Mouse (Mus musculus): ENCODE data around the gene Xpo5.
A peak's percentile ranks its signal among the peaks of the same experiment; 100 is the strongest.

Gene Xpo5

DNA sequence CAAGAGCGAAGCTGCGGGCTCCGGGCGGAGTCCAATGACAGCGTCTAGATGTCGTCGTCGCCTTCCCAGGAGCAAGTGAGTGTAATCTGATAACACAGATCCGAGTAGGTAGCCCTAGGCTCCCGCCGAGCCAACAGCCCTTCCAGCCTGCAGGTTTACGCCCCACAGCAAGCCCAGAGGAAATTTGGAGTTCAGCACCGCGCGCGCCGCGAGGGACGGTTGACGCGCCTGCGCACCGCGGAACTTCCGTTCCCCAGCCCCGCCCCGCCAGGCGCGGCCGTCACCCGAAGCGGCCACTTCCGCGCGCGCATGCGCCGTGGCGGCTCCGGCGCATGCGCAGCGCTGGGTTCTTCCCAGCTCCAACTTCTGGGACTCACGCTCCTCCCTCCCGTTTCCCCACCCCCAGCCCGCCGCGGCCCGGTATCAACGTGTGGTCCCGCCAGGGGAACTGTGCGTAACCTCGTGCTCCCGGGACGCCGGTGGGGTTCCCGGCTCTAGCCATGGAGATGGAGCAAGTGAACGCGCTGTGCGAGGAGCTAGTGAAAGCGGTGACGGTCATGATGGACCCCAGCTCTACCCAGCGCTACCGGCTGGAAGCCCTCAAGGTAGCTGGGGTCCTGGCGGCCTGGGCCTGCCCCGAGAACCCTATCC is at the start of gene Xpo5, which contains the start of gene Polh:
Xpo5 (plus strand) TSS at position 362 of the 651 bp plus-strand sequence.
Polh (minus strand) TSS at position 225 of the 651 bp plus-strand sequence.
- peak; percentile 92 for DNase-seq (ENCODE audit: low spot score)

DNA sequence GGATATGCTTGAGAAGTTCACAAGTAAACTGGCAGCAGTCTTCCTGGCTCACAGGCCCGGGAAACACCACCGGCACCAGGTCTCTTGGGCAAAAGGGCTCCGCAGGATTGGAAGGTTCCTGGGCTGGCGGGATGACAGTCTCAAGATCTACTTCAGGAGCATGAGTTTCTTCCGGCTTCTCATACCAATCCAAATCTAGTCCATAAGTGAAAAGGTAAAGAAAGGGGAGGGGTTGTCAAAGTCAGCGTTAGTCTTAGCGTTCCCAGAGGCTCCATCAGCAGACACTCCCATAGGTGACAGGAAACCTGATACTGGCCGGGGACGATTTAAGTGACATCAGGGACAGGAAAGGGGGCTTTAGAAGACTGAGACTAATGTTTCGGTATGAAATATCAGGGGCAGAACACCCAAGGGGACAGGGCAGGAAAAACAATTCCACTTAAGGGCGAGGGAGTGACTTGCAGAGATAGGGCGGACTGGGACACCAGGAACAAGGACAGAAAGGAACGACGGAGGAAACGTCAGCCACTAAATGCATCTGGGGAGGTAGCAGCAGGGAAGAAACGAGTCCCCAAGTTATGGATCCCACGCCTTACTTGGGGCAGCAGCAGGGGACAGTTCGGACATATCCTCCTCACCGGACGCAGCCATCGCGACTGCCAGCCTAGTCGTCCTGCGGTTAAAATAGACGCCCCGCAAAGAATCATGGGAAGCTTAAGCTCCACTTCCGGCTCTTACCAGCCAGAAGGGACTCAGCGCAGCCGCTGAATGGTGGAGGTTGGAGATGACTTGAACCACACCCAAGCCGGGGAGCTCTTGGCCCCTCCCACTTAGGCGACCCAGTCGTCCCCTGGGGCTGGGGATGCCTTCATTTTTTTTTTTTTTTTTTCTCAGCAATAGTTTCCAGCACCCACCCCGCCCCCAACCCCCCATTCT is 49.5 kb upstream of the Xpo5 start, which contains the start of gene Mad2l1bp:
Mad2l1bp (minus strand) TSS at position 707 of the 936 bp plus-strand sequence.
- DNase-seq (ENCODE audit: low spot score): peak; percentile 84

DNA sequence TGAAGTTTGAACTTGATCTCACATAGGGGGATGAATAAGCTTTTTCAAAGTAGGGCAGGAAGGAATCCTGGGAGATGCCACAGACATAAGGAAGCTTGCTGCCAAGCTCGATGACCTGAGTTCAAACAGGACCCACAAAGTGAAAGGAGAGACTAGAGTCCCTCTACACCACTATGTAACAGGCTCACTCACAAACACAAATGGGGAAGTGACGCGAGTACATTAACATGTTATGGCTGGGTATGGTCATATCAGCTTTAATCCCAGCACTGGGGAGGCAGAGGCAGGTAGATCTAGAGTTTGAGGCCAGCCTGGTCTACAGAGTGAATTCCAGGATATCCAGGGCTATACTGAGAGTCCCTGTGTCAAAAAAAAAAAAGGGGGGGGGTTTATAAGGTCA is 48.2 kb upstream of the Xpo5 start:
- no peak for DNase-seq (ENCODE audit: low spot score)

DNA sequence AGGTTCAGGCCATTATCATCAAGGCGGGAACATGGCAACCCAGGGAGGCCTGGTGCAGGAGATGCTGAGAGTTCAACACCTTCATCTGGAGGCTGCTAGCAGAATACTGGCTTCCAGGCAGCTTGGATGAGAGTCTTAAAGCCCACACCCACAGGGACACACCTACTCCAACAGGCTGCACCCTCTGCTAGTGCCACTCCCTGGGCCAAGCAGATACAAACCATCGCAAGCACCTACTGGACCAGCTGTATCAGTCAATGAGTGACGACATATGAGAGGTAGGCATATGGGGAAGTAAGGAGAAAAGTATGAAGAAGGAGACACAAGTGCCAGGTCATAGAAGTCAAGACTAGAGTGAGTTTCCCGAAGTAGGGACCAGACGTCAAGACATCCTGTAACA is 45.9 kb upstream of the Xpo5 start:
- DNase-seq (ENCODE audit: low spot score): no peak

DNA sequence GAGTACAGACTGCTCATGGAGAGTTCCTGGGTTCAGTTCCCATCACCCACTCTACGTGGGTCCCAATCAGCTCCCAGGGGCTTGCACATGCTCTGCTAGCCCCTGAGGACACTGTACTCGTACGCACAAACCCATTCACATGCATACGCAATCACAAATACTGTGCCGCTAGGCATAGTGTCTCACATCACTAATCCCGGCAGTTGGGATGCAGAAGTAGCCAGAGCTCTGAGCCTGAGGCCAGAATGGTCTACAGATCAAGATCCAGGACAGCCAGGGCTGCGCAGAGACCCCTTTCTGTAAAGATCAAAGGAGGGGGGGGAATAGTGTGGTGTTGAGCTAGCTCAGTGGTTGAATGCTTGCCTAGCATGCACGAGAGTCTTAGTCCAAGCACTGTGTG is 45.5 kb upstream of the Xpo5 start:
- DNase-seq (ENCODE audit: low spot score): no peak

DNA sequence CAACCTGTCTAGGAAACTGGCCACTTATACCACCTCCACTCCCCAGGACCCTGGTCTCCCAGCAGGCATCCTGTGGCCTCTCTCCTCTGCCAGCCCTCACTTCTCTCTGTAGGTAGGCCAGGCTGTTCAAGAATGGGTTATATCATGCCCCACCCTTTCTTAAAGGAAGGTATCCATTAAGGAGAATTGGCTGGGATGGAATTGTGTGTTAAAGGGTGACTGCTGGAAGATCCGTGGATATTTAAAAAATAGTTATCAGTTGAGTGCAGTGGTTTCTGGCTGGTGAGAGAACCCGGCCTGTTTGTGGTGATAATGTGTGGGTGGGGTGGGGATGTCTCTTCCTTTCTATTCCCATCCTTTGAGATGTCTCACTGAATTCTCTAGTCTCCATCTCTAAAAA is 43.3 kb upstream of the Xpo5 start:
- no peak for DNase-seq (ENCODE audit: low spot score)

DNA sequence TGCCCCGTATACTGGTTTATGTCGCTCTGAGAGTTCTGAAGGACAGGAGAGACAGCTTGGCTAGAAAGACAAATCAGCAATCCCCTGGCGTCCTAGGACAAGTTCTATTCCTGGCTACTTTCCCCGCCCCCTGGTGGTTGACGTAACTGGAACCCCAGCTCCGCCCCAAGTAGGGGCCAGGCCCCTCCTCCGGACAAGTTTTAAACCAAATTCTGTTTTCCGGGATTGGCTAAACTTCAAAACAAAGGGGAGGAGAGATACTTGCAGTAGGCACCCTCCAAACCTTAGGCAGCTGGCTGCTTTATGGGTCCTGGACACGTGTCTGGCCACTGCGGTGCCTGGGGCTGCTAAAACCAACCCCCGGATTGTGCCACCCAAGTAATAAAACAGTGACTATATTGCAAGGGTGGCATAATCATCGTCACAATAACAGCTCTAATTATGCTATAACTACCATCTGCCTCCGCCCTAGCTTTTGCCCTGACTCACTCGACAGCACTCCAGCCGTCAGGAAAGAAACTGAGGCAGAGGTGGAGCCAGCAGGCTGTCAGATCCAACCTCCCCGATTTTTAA is 42.4 kb upstream of the Xpo5 start:
- peak; percentile 84 for DNase-seq (ENCODE audit: low spot score)

DNA sequence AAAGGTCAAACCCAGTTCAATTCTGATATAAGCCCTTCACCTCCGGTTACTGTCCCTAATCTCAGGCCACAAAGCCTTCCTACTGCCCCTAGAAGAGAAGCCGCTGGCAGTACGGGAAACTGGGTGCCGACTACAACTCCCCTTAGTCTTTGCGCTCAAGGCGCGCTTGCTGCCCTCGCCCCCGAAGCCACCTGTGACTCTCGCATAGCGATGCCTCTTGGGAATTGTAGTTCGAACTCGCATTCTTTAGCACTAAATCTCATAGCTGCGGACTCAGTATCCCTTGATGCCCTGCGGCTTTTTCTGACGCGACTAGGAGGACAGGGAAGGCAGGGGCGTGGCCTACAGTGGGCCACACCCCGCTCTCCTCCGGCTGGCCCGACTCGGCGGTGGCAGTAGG is 41.9 kb upstream of the Xpo5 start, which contains the start of gene Gtpbp2:
Gtpbp2 (plus strand) TSS at position 347 of the 400 bp plus-strand sequence.
- DNase-seq (ENCODE audit: low spot score): peak; percentile 98

DNA sequence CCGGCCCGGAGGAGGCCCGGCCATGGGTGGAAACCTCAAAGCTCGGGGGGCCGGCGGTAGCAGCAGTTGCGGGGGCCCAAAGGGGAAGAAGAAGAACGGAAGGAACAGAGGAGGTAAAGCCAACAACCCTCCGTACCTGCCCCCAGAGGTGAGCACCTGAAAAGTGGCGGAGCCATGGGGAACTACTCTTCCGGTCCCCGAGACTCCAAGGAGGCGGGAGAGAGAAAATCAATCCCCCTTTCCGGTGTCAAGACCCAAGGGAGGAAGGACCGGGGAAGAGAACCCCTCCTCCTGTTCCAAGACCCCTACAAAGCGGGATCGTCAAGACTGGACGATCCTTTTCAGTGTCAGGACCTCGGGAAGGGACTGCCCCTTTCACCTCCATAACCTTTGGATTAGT is 41.4 kb upstream of the Xpo5 start:
- no peak for DNase-seq (ENCODE audit: low spot score)

DNA sequence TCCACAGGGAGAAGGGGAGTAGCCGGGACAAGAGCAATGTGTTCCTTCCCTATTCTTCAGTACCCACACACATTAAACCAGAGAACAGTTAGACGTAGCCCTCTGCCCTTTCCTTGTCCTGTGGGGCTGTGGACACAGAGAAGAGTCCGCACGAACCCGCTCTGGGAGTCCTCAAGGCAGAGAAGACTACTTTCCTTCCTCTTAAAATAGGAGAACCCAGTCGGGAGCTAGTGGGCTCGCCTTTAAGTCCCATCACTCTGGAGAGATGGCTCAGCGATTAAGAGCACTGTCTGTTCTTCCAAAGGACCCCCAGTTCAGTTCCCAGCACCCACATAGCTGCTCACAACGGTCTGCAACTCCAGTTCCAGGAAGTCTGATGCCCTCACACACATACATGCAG is 40.9 kb upstream of the Xpo5 start:
- no peak for DNase-seq (ENCODE audit: low spot score)

DNA sequence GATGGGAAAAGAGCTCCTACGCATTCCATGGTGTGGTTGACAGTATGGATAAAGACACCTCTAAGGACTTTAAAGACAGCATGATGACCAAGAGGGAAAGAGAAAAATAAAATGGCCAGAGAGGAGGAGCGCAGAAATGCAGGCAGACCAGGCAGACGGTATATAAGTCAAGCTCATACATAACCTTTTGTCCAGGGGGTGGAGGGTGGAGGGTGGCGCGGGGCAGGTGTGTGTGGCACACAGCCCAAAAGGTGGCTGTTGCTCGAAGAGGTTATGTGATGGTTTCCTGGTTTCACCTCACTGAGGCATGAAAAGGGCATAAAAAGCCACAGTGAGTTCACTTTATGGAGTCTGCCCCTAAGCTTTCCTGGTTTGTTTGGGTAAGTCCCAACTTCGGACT is 40.0 kb upstream of the Xpo5 start:
- no peak for DNase-seq (ENCODE audit: low spot score)

DNA sequence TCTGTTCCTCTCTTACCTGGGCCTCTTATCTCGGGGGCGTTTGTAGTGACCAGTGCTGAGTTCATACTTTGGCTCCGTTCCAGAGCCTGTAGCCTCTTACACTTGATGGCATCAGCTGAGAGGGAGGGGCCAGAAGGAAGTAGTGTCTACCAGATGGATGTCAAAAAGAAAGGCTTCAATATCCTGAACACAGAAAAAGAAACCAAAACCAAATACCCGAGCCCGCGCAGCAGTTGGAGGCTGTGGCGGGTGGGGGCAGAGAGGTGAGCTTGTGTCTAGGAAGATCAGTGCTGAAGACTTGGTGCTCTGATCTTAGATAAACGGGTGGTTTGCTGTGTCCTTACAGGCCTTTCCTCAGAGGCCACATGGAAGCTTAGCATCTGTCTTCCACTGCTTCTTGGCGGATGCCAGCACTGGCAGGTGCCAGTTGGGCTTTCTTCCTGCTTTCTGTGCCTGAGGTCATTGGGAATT is 39.6 kb upstream of the Xpo5 start:
- no peak for DNase-seq (ENCODE audit: low spot score)

DNA sequence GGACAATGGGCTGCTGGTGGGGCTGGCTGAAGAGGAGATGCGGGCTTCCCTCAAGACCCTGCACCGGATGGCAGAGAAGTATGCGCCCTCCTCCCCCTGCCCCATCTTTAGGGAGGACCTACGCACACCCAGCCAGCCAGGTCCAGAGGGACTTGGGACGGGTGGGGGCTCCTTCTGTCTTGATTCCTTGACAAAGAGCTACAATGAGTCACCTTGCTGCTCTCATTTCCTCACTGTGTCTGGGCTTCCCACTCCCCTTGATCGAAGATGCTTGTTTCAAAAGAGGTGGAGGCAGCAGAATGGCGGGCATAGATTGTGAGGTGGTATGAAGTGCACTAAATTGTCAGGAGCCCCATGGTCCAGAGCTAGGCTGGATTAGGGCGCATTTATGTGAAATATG is 38.3 kb upstream of the Xpo5 start:
- DNase-seq (ENCODE audit: low spot score): no peak

DNA sequence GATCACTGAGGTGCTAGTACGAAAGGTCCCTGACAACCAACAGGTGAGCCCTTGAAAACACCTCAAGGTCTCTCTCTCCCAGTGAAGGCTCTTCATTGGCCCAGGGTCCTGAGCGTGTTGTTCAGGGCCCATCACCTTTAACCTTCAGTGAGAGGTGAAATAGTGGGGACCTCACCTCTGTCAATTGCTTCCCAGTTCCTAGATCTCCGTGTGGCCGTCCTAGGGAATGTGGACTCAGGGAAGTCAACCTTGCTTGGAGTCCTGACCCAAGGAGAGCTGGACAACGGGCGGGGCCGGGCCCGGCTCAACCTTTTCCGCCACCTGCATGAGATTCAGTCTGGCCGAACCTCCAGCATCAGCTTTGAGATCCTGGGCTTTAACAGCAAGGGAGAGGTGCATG is 37.8 kb upstream of the Xpo5 start:
- no peak for DNase-seq (ENCODE audit: low spot score)

DNA sequence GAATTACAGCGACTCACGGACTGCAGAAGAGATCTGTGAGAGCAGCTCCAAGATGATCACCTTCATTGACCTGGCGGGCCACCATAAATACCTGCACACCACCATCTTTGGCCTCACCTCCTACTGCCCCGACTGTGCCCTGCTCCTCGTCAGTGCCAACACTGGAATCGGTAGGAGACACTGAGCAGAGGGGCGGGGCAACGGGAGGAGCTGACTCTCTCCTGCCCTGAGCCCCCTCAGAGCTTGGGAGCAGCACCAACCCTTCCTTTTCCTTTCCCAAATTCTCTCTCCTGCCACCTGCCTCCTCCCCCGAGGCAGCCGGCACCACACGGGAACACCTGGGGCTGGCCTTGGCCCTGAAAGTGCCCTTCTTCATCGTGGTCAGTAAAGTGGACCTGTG is 37.1 kb upstream of the Xpo5 start:
- DNase-seq (ENCODE audit: low spot score): no peak

DNA sequence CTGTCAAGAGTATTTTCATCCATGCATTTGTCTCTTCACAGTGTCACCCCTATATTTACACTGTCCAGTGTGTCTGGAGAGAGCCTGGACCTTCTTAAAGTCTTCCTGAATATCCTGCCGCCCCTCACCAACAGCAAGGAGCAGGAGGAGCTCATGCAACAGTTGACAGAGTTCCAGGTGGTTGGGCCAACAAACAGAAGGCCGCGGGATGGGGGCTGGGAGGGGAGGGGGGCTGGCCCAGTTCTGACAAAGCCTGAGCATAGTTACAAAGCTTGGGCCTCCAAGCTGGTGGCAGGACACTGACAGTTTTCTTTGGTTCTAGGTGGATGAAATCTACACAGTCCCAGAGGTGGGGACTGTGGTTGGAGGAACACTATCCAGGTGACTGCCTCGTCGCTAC is 36.3 kb upstream of the Xpo5 start:
- DNase-seq (ENCODE audit: low spot score): no peak

DNA sequence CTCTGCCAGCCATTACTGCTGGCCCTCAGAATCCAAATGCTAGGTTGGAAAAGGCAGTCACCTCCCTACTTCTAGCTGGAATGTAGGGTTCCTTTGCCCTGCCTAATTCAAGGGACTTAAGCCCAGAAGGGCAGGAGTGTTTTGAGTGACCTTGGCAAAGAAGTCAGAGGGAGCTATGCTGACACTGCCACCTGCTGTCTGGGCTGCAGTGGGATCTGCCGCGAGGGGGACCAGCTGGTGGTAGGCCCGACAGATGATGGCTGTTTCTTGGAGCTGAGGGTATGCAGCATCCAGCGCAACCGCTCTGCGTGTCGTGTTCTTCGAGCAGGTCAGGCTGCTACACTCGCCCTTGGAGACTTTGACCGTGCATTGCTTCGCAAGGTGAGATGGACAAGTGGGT is 35.6 kb upstream of the Xpo5 start:
- DNase-seq (ENCODE audit: low spot score): no peak

DNA sequence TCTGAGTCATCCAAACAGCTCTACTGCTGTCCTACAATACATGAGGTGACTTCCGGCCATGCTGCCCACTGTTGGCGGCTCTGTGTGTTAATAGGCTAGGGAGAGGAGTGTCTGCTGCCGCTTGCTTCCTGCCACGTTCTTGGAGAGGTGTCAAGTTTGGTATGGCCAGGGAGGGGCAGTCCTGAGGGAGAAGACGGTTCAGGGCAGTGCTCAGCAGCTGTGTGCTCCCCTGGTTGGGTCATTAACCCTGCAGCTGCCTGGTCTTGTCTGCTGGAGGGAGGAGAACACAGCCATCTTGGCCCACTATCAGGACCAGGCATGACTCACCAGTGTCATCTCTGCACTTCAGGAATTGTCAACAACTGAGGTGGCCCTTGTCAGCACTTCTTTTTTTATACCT is 34.3 kb upstream of the Xpo5 start:
- DNase-seq (ENCODE audit: low spot score): no peak

DNA sequence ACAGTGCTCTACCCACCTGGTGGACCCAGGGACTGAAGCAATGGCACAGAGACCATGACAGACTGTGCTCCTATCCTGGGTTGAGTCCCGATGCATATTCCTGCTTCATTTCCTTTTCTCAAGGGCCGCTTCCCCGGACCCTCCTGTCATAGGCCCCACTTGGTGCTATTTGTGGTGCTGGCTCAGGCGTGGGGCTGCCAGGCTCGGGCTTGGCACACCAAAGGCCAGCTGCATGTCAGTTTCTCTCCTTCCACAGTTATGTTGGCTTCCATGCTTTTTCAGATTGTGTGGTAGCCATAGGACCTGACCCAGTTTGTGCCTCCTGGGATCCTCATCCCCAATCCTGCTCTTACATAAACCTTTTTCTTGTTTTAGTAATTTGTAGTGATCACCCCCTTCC is 33.8 kb upstream of the Xpo5 start:
- DNase-seq (ENCODE audit: low spot score): no peak

DNA sequence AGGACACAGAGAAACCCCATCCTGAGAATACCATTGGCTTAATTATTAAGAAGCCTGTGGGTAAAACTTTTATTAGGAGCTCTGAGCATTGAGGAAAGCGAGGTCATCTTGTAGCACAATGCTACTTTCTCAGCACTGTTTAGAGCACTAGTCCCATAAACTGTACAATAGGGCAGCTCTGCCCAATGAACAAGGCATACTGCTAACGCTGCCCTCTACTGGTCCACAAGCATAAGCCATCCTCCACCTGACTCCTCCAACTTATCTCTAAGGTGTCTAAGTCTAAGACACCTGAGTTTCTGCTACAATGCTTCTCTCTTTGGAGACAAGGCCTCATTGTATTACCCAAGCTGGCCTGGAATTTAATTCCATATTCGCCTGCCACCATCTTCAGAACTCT is 32.0 kb upstream of the Xpo5 start:
- DNase-seq (ENCODE audit: low spot score): no peak

DNA sequence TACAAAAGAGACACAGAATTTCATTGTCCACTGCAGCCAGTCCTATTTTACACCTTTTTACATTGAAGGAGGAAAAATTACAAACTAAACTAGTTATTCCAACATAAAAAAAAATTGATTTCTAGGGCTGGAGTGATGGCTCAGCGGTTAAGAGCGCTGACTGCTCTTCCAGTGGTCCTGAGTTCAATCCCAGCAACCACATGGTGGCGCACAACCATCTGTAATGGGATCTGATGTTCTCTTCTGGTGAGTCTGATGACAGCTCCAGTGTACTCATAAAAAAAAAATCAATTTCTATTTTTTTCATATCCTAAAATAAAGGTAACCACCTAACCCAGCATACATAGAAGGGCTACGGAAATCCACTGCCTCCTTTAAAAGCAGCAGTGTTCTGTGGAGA is 20.3 kb upstream of the Xpo5 start:
- no peak for DNase-seq (ENCODE audit: low spot score)

DNA sequence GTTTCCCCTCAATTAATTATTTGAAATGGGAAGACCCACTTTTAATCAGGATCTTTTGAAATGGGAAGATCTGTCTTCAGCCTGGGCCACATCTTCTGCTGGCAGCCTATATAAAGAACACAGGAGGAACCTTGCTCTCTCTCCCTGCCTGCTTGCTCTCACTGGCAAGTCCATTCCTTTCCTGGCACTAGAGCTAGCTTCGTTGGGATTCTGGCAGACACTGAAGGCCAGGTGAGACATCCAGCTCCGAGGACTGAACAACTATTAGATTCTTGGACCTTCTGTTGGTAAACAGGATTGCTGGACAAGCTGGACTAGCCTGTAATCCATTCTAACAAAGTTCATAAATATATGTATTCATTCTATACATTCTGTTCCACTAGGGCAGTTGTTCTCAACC is 13.8 kb upstream of the Xpo5 start:
- DNase-seq (ENCODE audit: low spot score): no peak

DNA sequence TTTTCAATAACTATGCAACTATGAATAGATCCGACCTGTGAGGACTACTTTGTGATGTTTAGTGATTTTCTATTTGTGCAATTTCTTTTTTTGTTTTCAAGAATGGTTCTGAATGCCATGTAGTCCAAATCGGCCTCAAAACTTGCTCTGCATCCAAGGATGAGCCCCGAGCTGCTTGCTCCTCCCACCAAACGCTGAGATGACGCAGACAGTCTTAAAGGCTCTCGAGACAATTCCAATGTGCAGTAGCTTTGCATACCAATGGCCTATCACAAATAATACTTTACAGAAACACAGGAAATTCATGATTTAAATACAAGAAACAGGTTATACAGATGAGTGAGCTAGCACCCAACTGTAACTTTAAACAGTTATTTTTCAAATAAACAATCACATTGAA is 1.4 kb upstream of the Xpo5 start:
- no peak for DNase-seq (ENCODE audit: low spot score)
